Mouse (Mus musculus) regulatory T cell (primary cell): ENCODE measurements at regions not wholly inside any gene's neighbourhood (a gene's known extent, or its start where the extent isn't known, plus 50 kb on each side); places are given as distances from the start of the nearest gene placed in this dataset.

Experiments
- in situ Hi-C: fragments of 300-600 bp; cut with MboI, MseI; formaldehyde crosslinking; loops from one replicate; pipeline ENCODE4 v1.15.1; 2025; ENCODE audit warnings: high pct_unique_total_duplicates

- in situ Hi-C loops, result no loop called here
Observed at GRCm38 (mm10) chr1:193702707-193703419, 332.8 kb upstream of the Camk1g start.

GRCm38 (mm10) chr1:193700217-193700616 lies 330.1 kb upstream of the Camk1g start:
- in situ Hi-C loops, result no loop called here

- in situ Hi-C loops, result loop anchor here (10.0 kb wide), 1 partner anchor 474 kb away; no protein-coding TSS in a partner anchor
Observed at GRCm38 (mm10) chr1:193698603-193699266, 328.6 kb upstream of the Camk1g start.

- in situ Hi-C loops, result loop anchor here (10.0 kb wide), 1 partner anchor 473 kb away; no protein-coding TSS in a partner anchor
Observed at GRCm38 (mm10) chr1:193697857-193698256, 327.8 kb upstream of the Camk1g start.

GRCm38 (mm10) chr1:193697001-193697400 lies 326.9 kb upstream of the Camk1g start:
- in situ Hi-C loops, result loop anchor here (10.0 kb wide), 1 partner anchor 472 kb away; no protein-coding TSS in a partner anchor

GRCm38 (mm10) chr1:193692991-193693390 lies 322.9 kb upstream of the Camk1g start:
- in situ Hi-C loops, result loop anchor here (10.0 kb wide), 1 partner anchor 468 kb away; no protein-coding TSS in a partner anchor

GRCm38 (mm10) chr1:193689601-193690000 lies 319.5 kb upstream of the Camk1g start:
- in situ Hi-C loops, result no loop called here

GRCm38 (mm10) chr1:193682917-193683316 lies 312.8 kb upstream of the Camk1g start:
- in situ Hi-C loops, result no loop called here

- in situ Hi-C loops, result no loop called here
Observed at GRCm38 (mm10) chr1:193678448-193678847, 308.4 kb upstream of the Camk1g start.

GRCm38 (mm10) chr1:193673236-193673830 lies 303.2 kb upstream of the Camk1g start:
- in situ Hi-C loops, result no loop called here

- in situ Hi-C loops, result no loop called here
Observed at GRCm38 (mm10) chr1:193672681-193673080, 302.6 kb upstream of the Camk1g start.

- in situ Hi-C loops, result no loop called here
Observed at GRCm38 (mm10) chr1:193671816-193672254, 301.7 kb upstream of the Camk1g start.

GRCm38 (mm10) chr1:193671046-193671445 lies 300.9 kb upstream of the Camk1g start:
- in situ Hi-C loops, result no loop called here

- in situ Hi-C loops, result no loop called here
Observed at GRCm38 (mm10) chr1:193670008-193670407, 299.9 kb upstream of the Camk1g start.

GRCm38 (mm10) chr1:193668841-193669240 lies 298.7 kb upstream of the Camk1g start:
- in situ Hi-C loops, result no loop called here

- in situ Hi-C loops, result no loop called here
Observed at GRCm38 (mm10) chr1:193665854-193666253, 295.8 kb upstream of the Camk1g start.

GRCm38 (mm10) chr1:193664569-193664968 lies 294.5 kb upstream of the Camk1g start:
- in situ Hi-C loops, result loop anchor here (5.0 kb wide), 1 partner anchor 1027 kb away; no protein-coding TSS in a partner anchor

GRCm38 (mm10) chr1:193663587-193663986 lies 293.5 kb upstream of the Camk1g start:
- in situ Hi-C loops, result loop anchor here (5.0 kb wide), 1 partner anchor 1026 kb away; no protein-coding TSS in a partner anchor

GRCm38 (mm10) chr1:193662166-193662890 lies 292.2 kb upstream of the Camk1g start:
- in situ Hi-C loops, result loop anchor here (5.0 kb wide), 1 partner anchor 1025 kb away; no protein-coding TSS in a partner anchor

GRCm38 (mm10) chr1:193661377-193661776 lies 291.3 kb upstream of the Camk1g start:
- in situ Hi-C loops, result loop anchor here (5.0 kb wide), 1 partner anchor 1024 kb away; no protein-coding TSS in a partner anchor

- in situ Hi-C loops, result no loop called here
Observed at GRCm38 (mm10) chr1:193655076-193655677, 285.1 kb upstream of the Camk1g start.
